Mouse (Mus musculus): ENCODE measurements around the gene Hmcn1.

GRCm38 (mm10) chr1:150877920-150878319, 115.3 kb downstream of the Hmcn1 start:
- TF ChIP-seq CTCF (IDR thresholded peaks at IDR 0.05; ENCODE audit: low read depth, low read length): no peak
- no peak for TF ChIP-seq GATA1 (IDR thresholded peaks at IDR 0.05; ENCODE audit: borderline replicate concordance, low read length)
- no peak for TF ChIP-seq TAL1 (conservative IDR thresholded peaks at IDR 0.05; ENCODE audit: low read depth, low read length)
- no peak for TF ChIP-seq POLR2AphosphoS5 (IDR thresholded peaks at IDR 0.05; ENCODE audit: insufficient replicate concordance, low read depth, low read length)
- TF ChIP-seq GATA2 (IDR thresholded peaks at IDR 0.05; ENCODE audit: borderline replicate concordance, low read depth, low read length): no peak
